Mouse (Mus musculus) liver, postnatal 0 days (tissue): ENCODE measurements around the gene C730034F03Rik. TPM values are rescaled to one million over a fixed set of nuclear protein-coding genes. Genes with fewer than 3 reads are reported as not detected.

Source experiments
- ATAC-seq: fragments of 200-750 bp; cut with Nextera tagmentation; 2 replicates; pipeline ENCODE4 v1.8.0; 2017; ENCODE audit warnings: mild to moderate bottlenecking, moderate library complexity
- DNase-seq: peaks from one replicate; pipeline ENCODE4 v3.0.0-alpha.2; 2016
- H3K27ac ChIP-seq: fragments of 300-500 bp; sonication (generic); 2 replicates; pipeline ENCODE4 v1.5.1; 2014; ENCODE audit warnings: antibody characterized with exemption, moderate library complexity, mild to moderate bottlenecking, low read depth
- H3K27me3 ChIP-seq: fragments of 300-500 bp; sonication (generic); 2 replicates; pipeline ENCODE4 v1.6.1; 2014; ENCODE audit warnings: low read length, control low read depth, mixed read lengths; ENCODE audit not compliant: insufficient read depth
- H3K36me3 ChIP-seq: fragments of 300-500 bp; sonication (generic); replicated peaks from 2 replicates; pipeline ENCODE4 v1.6.1; 2014; ENCODE audit warnings: mild to moderate bottlenecking, control low read depth, low read length, moderate library complexity, mixed read lengths; ENCODE audit not compliant: insufficient read depth
- H3K4me1 ChIP-seq: fragments of 300-500 bp; sonication (generic); 2 replicates; pipeline ENCODE4 v1.6.1; 2014; ENCODE audit warnings: antibody characterized with exemption, mild to moderate bottlenecking, control low read depth; ENCODE audit not compliant: insufficient read depth
- H3K4me2 ChIP-seq: fragments of 300-500 bp; sonication (generic); 2 replicates; pipeline ENCODE4 v1.6.1; 2014; ENCODE audit warnings: low read depth, mild to moderate bottlenecking, low read length, moderate library complexity, mixed read lengths
- H3K4me3 ChIP-seq: fragments of 300-500 bp; sonication (generic); 2 replicates; pipeline ENCODE4 v1.5.1; 2014; ENCODE audit warnings: low read depth, low read length
- H3K9ac ChIP-seq: fragments of 300-500 bp; sonication (generic); replicated peaks from 2 replicates; pipeline ENCODE4 v1.6.1; 2014; ENCODE audit warnings: mild to moderate bottlenecking, moderate library complexity
- H3K9me3 ChIP-seq: fragments of 300-500 bp; sonication (generic); 2 replicates; pipeline ENCODE4 v1.6.1; 2016; ENCODE audit warnings: mild to moderate bottlenecking, control low read depth, low read length, mixed read lengths
- CTCF ChIP-seq: sonication (generic); IDR thresholded peaks from 2 replicates; pipeline ENCODE4 v1.5.1; 2016; ENCODE audit warnings: antibody characterized with exemption, low read depth
- EP300 ChIP-seq: IDR thresholded peaks from 2 replicates; pipeline ENCODE4 v1.6.1; 2016; ENCODE audit warnings: antibody characterized with exemption, low read depth, mild to moderate bottlenecking
- WGBS: fragments of 180-500 bp; shearing (Covaris S2); extraction: QIAGEN DNeasy Blood & Tissue Kit; methylation state at CpG from one replicate; pipeline ENCODE4 v1.1.7; 2014; ENCODE audit not compliant: insufficient replicate concordance; 5-methylcytosine and 5-hydroxymethylcytosine counted together
- polyA plus RNA-seq: library from polyadenylated mRNA; unstranded; fragments of >200 nt; fragmentation: Nextera tagmentation; extraction: Ambion mirVana; gene quantifications from 2 replicates; pipeline ENCODE4 v1.2.1, GENCODE M21; 2015

Gene C730034F03Rik
- polyA plus RNA-seq, 1 experiment from 2014 or later = 1.5 TPM

- Histone ChIP-seq H3K4me2 (no peak overlapping the region), H3K36me3 (no peaks in the 10 kb centered on the region), H3K9me3 (no peaks in the 10 kb centered on the region), H3K9ac (no peak overlapping the region), H3K4me3 (no peak overlapping the region), H3K27ac (no peak overlapping the region), H3K4me1 (no peaks in the 10 kb centered on the region), H3K27me3 (peaks cover 10% of the 10 kb centered on the region; the same call in 1 of the 2 replicates)
- DNase-seq (no peak), ATAC-seq (no peak)
- TF ChIP-seq EP300 = no peak
- no peak for TF ChIP-seq CTCF
- WGBS = 72% methylated on average over 7 of the region's 7 CpGs
These were observed 30.4 kb downstream of the C730034F03Rik start for GRCm38 (mm10) chr15:89459821-89460220.

DNA sequence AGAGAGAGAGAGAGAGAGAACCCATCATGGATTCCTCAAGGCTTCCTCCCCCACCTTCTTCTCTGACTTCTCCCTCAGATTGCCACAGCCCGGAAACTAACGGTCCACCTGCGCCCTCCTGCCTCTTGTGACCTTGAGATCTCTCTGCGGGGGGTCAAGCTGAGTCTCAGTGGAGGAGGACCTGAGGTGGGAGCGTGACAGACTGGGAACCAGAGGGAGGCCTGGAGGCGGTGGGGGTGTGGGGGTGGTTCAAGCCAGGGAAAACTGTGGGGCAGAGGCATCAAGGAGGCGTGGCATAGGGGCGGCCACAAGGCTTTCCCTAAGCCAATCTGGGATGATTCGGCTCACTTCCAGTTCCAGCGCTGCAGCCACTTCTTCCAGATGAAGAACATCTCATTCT, 30.9 kb downstream of the C730034F03Rik start:
- Histone ChIP-seq H3K36me3 (no peaks in the 10 kb centered on the region), H3K4me3 (no peak overlapping the region), H3K4me1 (no peaks in the 10 kb centered on the region), H3K4me2 (no peak overlapping the region), H3K9me3 (no peaks in the 10 kb centered on the region), H3K27ac (no peak overlapping the region), H3K9ac (no peak overlapping the region), H3K27me3 (peaks cover 5% of the 10 kb centered on the region; the same call in 1 of the 2 replicates)
- TF ChIP-seq CTCF (no peak), EP300 (no peak)
- no peak for ATAC-seq
- WGBS = 68% methylated on average over 10 of the region's 10 CpGs
- no peak for DNase-seq

- no peaks in the 10 kb centered on the region for H3K36me3 ChIP-seq
- 0 out of 2 replicates have a peak, but pooled peaks cover 3% of the 10 kb centered on the region for H3K27me3 ChIP-seq
- DNase-seq (no peak), ATAC-seq (no peak)
- H3K4me2 ChIP-seq = no peak overlapping the region
- no peaks in the 10 kb centered on the region for H3K4me1 ChIP-seq
- no peak overlapping the region for H3K4me3 ChIP-seq
- H3K27ac ChIP-seq = no peak overlapping the region
- 76% methylated on average over 15 of the region's 15 CpGs for WGBS
- no peaks in the 10 kb centered on the region for H3K9me3 ChIP-seq
- TF ChIP-seq CTCF (no peak), EP300 (no peak)
- H3K9ac ChIP-seq = no peak overlapping the region
These were observed 31.9 kb downstream of the C730034F03Rik start for GRCm38 (mm10) chr15:89461321-89461720.

GRCm38 (mm10) chr15:89462176-89462575, 32.8 kb downstream of the C730034F03Rik start:
- ATAC-seq = no peak
- Histone ChIP-seq H3K9me3 (no peaks in the 10 kb centered on the region), H3K9ac (no peak overlapping the region), H3K27me3 (0 out of 2 replicates have a peak, but pooled peaks cover 3% of the 10 kb centered on the region), H3K4me1 (no peaks in the 10 kb centered on the region), H3K4me2 (no peak overlapping the region), H3K4me3 (no peak overlapping the region), H3K27ac (no peak overlapping the region), H3K36me3 (no peaks in the 10 kb centered on the region)
- WGBS = 68% methylated on average over 7 of the region's 7 CpGs
- TF ChIP-seq EP300 (no peak), CTCF (no peak)
- no peak for DNase-seq

GRCm38 (mm10) chr15:89463334-89464235, 34.2 kb downstream of the C730034F03Rik start:
- no peak for ATAC-seq
- no peak overlapping the region for H3K4me3 ChIP-seq
- no peaks in the 10 kb centered on the region for H3K9me3 ChIP-seq
- TF ChIP-seq EP300 (no peak), CTCF (peak; percentile 40)
- H3K4me1 ChIP-seq = no peaks in the 10 kb centered on the region
- H3K4me2 ChIP-seq = no peak overlapping the region
- DNase-seq = no peak
- H3K9ac ChIP-seq = no peak overlapping the region
- H3K36me3 ChIP-seq = no peaks in the 10 kb centered on the region
- H3K27me3 ChIP-seq = 0 out of 2 replicates have a peak, but pooled peaks cover 1% of the 10 kb centered on the region
- WGBS = 41% methylated on average over 5 of the region's 5 CpGs
- H3K27ac ChIP-seq = no peak overlapping the region

- no peak overlapping the region for H3K27ac ChIP-seq
- no peak for DNase-seq
- TF ChIP-seq EP300 (no peak), CTCF (no peak)
- no peaks in the 10 kb centered on the region for H3K36me3 ChIP-seq
- H3K9ac ChIP-seq = no peak overlapping the region
- no peak for ATAC-seq
- no peak overlapping the region for H3K4me3 ChIP-seq
- H3K4me1 ChIP-seq = no peaks in the 10 kb centered on the region
- WGBS = 25% methylated on average over 1 of the region's 1 CpGs
- no peaks in the 10 kb centered on the region for H3K27me3 ChIP-seq
- H3K9me3 ChIP-seq = no peaks in the 10 kb centered on the region
- no peak overlapping the region for H3K4me2 ChIP-seq
These were observed 35.7 kb downstream of the C730034F03Rik start for GRCm38 (mm10) chr15:89465052-89465451.
